Mouse (Mus musculus): ENCODE data around the gene Amn.

GRCm38 (mm10) chr12:111311775-111312174, 40.9 kb downstream of the Amn start:
- no peak for TF ChIP-seq CTCF (IDR thresholded peaks at IDR 0.05; ENCODE audit: borderline replicate concordance, extremely low read depth, insufficient read depth, insufficient read length)
- TF ChIP-seq POLR2A (IDR thresholded peaks at IDR 0.05; ENCODE audit: borderline replicate concordance, extremely low read depth, insufficient read depth, insufficient read length, poor library complexity, severe bottlenecking), result no peak

Data from brain, embryonic 14.5 days (tissue).